In the genomic region with DNA sequence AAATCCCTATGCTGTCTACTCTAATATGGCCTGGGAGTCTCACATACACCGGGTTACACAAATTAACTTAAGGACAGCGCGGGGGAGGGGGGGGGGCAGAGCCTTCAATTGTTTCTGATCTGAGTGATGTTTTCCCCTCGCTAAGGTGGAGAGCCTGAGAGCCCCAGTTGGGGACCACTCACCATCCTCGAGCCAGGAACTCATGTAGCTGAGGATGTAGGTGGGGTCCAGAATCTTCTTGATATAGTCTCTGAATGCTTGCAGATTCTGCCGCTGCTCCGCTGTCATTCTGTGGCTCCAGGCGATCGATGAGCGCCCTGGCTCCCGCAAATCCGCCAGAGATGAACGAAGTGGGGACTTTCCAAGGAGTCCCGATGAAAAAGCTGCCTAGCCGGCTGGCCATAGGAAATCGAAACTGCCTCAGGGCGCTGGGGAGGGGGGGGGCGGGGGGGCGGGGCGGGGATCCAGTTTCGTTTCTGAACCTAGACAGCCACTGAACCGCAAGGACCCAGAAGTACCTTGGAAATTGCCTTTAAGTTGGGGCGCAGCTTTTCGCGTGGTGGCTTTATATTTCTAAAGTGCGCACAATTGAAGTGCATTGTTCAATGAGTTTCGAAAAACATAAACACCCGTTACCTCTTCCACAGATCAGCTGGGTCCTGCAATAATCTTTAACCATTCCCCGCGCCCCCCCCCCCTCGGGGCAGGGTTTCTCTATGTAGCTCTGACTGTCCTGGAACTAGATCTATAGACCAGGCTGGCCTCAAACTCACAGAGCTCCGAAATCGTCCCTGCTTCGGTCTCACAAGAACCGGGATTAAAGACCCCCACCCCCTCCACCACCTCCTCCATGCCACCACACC, we compare ENCODE assay signal across 8 mouse cellular contexts. TPM values are rescaled to one million over a fixed set of nuclear protein-coding genes. Genes with fewer than 3 reads are reported as not detected.
A peak's percentile ranks its signal among the peaks of the same experiment; 100 is the strongest.
DNase-seq lines count a peak whose midpoint lies in the region; ATAC-seq and TF ChIP-seq lines count a peak whose summit lies in the region.

A gene (minus strand): TSS at position 420 of the 863 bp plus-strand sequence.

- H3K36me3 ChIP-seq in lung, postnatal 0 days (ENCODE audit: insufficient read depth, low read length) = no peaks in the 10 kb centered on the region; the same call in 1 of the 2 replicates

- H3K4me1 ChIP-seq in lung, postnatal 0 days (ENCODE audit: insufficient read depth, low read depth, low read length) = no peaks in the 10 kb centered on the region

- WGBS in lung, postnatal 0 days = 3% methylated on average over 35 of the region's 35 CpGs

- H3K27me3 ChIP-seq in lung, postnatal 0 days (replicated peaks; ENCODE audit: insufficient read depth, low read length) = no peaks in the 10 kb centered on the region

- H3K9ac ChIP-seq in lung, postnatal 0 days (replicated peaks; ENCODE audit: low read depth) = peak within 1 kb of the TSS; percentile 59

- ATAC-seq in lung, postnatal 0 days = peak; percentile 91

- peak; percentile 2; the same call in 1 of the 2 replicates for TF ChIP-seq CTCF in lung, postnatal 0 days (IDR thresholded peaks at IDR 0.05)

- no peak for TF ChIP-seq EP300 in lung, postnatal 0 days (IDR thresholded peaks at IDR 0.05)

- no peaks in the 10 kb centered on the region for H3K9me3 ChIP-seq in lung, postnatal 0 days (ENCODE audit: low read length)

- peak within 1 kb of the TSS; percentile 89 for H3K27ac ChIP-seq in lung, postnatal 0 days (ENCODE audit: low read length)

- peak within 1 kb of the TSS; percentile 76 for H3K4me3 ChIP-seq in lung, postnatal 0 days (ENCODE audit: low read depth, low read length)

- peak; percentile 68 for DNase-seq in 3T3-L1 (ENCODE audit: low read depth, low spot score)
- peak; percentile 54 for DNase-seq in MN1 (ENCODE audit: low spot score)
- DNase-seq in embryo, embryonic 11 days = peak; percentile 62
- DNase-seq in heart, adult 9 months (ENCODE audit: low spot score in 2 of 2) = peak; percentile 39 to 61
- DNase-seq in kidney, adult 8-10 months = peak; percentile 14 to 30
- DNase-seq in lung, postnatal 0 days (ENCODE audit: low spot score) = peak; percentile 80
- DNase-seq in ovary, postnatal 14 days (ENCODE audit: low spot score) = peak; percentile 19
- no peak for DNase-seq in right cerebral cortex, postnatal 36 days (ENCODE audit: low spot score in 2 of 2)

- H3K4me2 ChIP-seq in lung, postnatal 0 days (replicated peaks; ENCODE audit: low read depth, low read length) = peak within 1 kb of the TSS; percentile 62

RNA-seq across cellular contexts. Expression of the gene that starts here (rescaled TPM):
- polyA plus RNA-seq in lung, postnatal 0 days (2015; fragmentation: Nextera tagmentation; extraction: Ambion mirVana) = 15.3 and 18.1 TPM in 2 replicates

Comparison
In these comparisons a context has a peak if more than half of its experiments do, and no peak if none do; other contexts are left out.
1. DNase-seq: peak in 3T3-L1 (single experiment), MN1 (single experiment), embryo, embryonic 11 days (single experiment), heart, adult 9 months (2 of 2), kidney, adult 8-10 months (2 of 2), lung, postnatal 0 days (single experiment) and ovary, postnatal 14 days (single experiment); none in right cerebral cortex, postnatal 36 days (0 of 2).